Mouse (Mus musculus): ENCODE data around the gene Prrx2.

- TF ChIP-seq POLR2A (IDR thresholded peaks at IDR 0.05; ENCODE audit: low read depth, low read length) (no peak), CTCF (IDR thresholded peaks at IDR 0.05; ENCODE audit: extremely low read depth, insufficient read depth, insufficient read length, insufficient replicate concordance) (no peak)
Observed at GRCm38 (mm10) chr2:30927151-30927781, 92.5 kb downstream of the Prrx2 start.

Data from spleen, adult 2 months (tissue).